Mouse (Mus musculus): ENCODE measurements around the gene Atg10. TPM values are rescaled to one million over a fixed set of nuclear protein-coding genes. Genes with fewer than 3 reads are reported as not detected.
A peak's percentile ranks its signal among the peaks of the same experiment; 100 is the strongest.

The Atg10 gene
- total RNA-seq, 2 experiments from 2014 or later = 30.1 to 33.4 TPM

DNA sequence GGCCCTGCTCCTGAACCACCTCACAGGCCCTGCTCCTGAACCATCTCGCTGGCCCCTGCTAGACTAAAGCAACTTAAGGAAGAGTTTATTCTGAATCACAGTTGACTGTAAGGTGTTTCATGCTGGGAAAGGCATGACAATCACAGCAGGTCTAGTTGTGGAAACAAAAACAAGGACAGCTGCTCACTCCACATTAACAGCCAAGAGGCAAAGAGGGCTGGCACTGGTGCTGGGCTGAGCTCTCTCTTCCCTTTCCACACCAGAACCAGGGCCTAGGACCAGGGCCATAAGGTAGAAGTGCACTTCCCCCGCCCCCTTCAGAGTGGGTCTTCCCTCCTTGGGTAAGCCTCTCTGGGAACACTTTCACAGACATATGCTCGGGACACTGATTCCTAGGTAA, 48.4 kb downstream of the Atg10 start:
- no peak for DNase-seq

DNA sequence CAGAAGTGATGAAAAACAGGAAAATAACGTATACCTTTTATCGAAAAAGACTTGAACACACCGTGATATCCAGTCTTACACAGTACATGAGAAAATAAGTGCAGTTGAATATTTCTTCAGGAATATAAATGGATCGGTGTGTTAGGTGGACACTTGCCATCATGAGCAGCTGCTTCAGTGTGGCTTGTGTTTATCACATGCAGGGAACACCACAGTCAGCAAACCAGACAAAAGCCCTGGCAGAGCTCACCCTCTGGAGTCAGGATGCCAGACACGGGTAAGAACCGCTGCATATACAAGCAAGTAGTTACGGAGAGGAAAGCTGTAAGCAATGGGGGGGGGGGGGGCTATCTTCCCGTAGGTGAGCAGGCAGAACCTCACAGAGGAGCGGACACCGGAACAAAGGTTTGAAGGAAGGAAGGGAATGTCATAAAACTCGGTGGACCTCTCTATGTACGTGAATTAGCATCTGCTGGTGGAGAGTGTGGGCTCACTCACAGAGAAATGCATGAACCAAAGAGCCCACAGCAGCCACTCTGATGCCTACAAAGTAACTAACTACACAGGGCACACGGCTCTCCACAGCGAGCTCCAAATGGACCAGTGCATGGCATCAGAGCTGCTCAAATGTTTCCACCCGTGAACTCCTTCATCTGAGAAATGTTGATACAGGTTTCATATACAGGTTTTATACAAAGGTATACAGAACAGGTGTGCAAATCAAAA, 51.8 kb downstream of the Atg10 start:
- peak; percentile 54 to 60 for DNase-seq

DNA sequence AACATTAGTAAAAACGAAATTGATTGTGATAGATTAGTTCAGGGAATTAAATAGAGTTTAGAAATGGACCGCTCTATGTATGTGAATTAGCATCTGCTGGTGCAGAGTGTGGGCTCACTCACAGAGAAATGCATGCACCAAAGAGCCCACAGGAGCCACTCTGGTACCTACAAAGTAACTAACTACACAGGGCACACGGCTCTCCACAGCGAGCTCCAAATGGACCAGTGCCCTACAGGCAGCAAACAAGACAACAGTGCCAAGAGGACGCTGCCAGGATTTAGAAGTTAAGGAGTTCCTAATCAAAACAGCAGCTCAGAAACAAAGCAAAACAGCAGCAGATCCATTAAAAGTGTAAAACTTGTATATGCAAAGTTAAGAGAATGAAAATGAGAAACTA, 52.6 kb downstream of the Atg10 start:
- peak in 1 of 2 experiments; percentile 22 for DNase-seq

DNA sequence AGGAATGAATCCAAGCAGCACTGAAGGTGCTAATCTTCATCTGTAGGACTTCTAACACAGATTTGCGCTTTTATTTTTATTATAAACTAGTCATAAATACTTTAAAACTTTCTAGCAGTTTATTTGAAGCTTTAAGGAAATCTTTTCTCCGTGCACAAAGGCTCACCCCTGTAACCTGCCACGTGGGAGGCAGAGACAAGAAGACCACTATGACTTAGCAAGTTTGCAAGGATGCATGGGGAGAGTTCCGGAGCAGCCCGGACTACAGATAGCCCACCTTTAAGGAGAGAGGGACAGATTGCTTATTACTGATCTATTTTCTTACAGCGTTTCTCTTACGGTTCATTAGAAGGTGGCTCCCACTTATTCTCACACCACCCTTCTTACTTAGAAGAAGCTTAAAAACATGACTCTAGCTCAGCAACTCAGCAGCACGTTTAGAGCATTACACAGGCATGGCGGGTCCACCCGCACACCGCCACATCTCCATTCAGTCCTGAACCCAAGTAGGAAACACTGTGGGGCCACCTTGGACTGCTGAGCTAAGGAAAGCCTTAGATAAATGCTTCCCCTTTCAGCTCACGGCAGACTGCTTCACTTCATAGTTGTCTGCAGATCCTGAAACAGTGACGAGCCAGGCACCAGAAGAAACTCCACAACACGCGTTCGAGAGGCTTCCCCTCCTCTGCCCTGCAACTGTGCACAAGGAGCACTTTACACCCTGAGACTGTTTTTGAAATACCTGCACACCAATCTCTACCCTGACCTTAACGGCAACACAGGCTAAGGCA, 54.0 kb downstream of the Atg10 start:
- no peak for DNase-seq

DNA sequence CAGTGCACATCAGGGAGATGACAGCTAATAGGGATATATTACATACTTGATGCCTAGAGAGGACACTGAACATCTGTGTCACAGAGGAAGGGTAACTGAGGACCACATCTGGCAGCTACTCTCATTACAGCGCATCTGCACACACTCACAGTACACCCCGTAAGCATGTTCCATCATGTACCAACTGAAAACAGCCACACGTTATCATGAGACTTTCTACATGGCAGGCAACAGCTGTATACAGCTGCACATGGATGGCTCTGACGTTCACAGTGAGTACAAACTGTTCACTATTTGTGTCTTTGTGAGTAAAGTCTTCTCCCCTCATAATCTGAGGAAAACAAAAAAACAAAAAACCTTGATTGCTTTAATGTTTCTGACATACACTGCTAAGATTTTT, 55.3 kb downstream of the Atg10 start:
- no peak for DNase-seq

DNA sequence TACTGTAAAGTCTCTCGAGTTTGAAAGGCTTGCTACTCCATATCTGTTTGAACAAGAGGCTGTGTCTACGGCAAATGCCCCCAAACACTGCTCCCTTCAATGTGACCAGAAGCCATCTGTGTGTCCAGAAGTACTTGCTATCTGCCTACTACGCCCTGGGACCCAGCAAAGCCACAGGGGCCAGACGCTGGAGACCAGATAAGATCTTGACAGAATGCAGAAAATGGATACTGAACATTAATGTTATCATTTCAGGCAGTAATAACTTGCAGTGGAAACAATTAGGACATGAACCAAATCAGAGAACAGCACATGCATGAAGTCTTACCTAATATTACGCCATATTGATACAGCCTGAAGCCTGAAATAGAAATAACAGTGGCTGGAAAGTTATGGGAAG, 56.2 kb downstream of the Atg10 start:
- DNase-seq = no peak

DNA sequence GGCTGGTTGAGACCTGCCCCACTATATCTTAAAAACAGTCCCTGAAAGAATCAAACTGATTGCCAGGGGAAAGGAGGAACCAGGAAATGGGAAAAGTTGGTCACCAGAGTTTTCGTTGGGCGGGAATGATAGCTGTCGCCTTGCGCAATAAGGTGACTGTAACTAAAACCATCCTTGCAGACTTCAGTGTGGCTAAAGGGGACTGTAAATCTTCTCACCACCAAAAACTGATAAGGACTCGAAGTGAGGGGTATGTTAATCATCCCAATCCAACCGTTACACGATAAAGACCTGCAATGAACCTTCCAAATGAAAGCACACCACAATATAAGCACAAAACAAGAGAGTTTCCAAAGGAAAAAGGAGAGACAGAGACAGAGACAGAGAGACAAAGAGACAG, 57.5 kb downstream of the Atg10 start:
- no peak for DNase-seq

DNA sequence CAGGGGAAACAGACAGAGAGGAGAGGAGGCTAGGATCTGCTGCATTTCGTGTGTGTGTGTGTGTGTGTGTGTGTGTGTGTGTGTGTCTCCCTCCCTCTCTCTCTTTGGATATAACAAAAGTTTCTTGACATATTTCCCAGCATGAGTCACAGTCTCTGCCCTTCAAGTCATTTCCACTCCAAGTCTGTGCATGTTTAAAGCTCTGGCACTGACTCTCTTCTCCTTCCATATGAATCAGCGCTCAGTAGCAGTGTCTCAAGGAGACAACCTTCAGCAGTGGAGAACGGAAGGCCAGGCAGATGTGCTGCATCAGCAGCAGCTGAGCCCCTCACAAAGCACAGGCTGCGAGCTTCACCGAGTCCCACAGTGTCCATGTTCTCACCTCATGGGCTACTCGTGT, 58.6 kb downstream of the Atg10 start:
- peak; percentile 27 to 44 for DNase-seq

DNA sequence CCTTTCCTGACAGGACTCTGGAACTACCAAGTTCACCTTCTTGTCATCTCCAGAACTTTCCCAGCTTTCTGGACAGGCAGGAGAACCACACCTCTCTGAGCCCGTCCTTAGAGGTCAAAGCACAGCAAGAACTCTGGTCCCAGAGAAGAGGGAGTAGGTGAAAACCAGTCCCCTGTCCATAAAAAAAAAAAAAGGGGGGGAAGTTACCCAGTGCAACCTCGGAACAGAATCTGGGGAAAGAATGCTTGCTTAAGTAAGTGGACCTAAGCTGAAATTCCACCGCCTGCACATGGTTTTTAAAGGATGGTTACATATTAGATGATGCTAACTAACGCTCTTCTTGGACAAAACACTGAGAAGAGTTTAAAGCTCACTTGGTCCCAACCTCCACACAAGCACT, 60.5 kb downstream of the Atg10 start:
- no peak for DNase-seq

DNA sequence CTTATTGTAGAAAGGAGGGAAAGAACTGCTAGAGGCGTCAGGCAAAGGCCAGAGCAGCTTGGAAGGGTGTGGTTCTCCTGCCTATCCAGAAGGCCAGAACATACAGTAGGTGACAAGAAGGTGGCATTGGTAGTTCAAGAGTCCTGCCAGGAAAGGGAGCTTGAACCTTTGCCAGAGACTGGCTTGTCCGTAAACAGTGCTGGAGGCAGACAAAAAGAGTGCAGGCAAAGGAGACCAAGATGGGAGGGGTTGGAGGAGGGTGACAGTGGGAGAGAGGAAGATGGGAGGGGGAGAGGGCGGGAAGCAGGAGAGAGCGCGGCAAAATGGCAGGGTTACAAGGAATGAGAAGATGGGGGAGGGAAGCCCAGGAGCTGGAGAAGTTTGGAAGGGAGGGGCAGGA, 61.3 kb downstream of the Atg10 start:
- peak; percentile 24 to 42 for DNase-seq

DNA sequence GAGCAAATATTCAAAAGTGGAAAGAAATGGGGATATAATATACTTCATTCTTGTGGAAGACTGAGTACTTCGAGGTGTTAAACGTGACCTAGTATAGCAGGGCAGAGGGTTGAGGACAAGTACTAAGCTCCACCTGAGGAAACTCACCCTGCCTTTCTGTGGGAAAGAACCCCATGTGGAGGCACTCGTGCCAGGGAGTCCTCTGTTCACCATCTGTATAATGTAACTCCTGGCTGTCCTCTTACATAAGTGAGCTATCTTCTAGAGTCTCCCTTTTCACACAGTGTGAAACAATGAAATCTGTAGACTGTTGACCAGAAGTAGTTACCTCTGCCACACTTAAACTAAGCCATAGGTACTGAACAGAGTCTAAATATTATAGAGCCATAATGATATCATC, 63.2 kb downstream of the Atg10 start:
- DNase-seq = no peak

DNA sequence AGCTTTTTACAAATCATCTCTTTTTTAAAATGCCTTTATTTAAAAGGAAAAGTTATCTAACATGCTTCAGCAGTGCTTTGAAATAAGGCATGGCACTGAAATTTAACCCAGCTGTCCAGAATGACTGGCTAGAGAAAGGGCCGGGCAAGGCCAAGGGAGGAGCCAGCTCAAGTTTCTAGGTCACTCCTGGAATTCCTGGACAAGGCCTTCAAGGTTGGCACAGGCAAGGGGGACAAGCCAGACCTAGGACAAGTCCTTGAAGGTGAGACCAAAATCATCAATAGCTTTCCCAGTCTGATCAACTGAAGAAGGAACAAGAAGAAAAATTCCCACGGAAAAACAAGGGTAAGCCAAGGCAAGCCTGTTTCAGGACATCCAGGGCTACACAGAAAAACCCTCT, 63.9 kb downstream of the Atg10 start:
- DNase-seq = no peak

DNA sequence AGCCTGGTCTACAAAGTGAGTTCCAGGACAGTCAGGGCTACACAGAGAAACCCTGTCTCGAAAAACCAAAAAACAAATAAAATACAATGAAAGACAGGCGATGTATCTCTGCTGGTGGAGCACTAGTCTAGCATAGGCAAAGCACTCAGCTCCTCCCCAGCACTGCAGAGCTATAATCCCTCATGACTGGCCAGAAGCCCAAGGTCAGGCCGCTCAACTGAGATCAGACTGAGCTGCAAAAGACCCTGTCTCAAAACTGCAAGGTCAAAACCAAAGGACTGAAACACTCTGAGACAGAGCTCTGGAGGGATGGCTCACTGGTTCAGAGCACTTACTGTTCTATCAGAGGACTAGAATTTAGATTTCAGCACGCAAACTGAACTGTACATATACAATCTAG, 65.8 kb downstream of the Atg10 start:
- DNase-seq = no peak

DNA sequence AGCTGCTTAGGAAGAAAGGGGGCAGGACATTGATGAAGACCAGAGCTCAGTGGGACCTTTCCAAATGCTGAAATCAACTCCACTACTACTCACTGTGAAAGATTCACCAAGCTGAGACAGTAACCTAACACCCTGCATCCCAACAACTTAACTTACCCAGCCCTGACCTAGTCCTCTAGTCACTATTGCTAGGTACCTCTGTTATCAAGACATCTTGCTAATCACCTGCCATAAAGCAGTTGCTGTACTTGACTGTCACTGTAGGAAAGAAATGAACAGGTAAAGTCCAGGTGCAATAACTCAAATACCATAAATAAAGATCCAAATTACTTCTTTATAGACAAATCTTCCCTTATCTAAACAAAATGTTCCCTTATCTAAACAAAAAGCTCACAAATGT, 66.3 kb downstream of the Atg10 start:
- DNase-seq = no peak

DNA sequence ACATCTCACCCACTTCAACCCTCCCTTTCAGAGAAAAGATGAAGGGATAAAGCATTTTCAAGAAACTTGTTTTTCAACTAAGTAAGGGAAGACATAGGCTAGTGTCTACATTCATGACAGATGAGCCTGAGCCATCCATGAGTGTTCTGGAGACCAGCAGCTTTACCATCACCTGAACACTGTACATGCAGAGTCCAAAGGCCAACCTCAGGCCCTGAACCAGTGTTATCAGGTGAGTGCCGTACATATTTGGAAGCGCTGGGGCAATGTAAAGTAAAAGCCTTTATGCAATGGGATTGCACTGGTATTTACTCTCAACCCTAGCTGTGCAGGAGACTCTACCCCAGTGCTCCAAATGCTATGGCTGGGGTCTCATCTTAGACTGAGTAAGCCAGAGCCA, 66.8 kb downstream of the Atg10 start:
- no peak for DNase-seq

DNA sequence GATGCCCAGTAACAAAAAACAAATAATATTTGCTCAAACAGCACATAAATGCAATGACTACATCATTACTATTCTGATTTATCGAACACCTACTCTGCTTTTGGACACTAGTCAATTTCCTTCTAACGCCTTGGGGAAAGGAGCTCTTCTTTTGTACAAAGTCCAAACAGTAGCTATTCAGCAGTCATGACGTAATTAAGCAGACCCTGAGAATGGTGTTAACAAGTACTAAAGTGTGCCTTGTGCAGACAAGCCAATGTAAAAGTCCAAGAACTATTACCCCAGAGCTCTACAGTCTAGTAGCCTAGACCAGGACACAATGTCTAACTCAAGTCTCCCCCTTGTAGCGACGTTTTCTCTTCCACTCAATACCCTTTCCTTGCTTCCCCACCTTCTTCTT, 67.5 kb downstream of the Atg10 start:
- DNase-seq = no peak

DNA sequence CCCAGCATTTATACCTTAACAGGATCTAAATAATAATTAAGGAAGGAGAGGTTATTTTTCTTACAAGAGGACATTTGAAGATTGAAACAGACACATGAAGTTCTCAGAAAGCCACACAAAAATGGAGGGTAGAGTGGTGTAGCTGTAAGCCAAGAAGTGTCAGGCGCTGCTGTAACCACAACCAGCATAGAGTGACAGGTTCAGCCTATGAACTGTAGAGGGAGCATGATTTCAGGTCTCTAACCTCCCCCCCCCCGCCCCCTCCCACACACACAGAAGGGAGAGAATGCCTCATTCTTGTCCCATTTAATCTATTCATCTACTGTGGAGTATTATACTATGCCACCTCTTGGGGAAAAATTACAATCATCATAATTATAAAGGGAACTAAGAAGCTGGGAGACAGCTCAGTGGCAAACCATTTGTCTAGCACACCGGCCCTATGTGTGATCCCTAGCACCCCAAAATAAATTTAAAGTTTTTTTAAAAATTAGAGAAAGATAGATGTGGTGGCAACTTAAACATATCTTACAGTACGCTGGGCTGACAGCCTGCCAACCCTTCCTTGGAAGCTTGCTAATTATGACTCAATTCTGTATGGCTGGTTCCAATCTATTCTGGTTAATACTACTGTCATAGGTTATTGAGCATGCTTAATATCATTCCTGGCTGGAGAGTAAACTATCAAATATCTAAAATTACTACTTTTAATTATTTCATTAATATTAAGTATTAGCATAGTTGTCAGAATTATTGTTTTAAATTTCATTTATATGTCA, 68.2 kb downstream of the Atg10 start:
- no peak for DNase-seq

DNA sequence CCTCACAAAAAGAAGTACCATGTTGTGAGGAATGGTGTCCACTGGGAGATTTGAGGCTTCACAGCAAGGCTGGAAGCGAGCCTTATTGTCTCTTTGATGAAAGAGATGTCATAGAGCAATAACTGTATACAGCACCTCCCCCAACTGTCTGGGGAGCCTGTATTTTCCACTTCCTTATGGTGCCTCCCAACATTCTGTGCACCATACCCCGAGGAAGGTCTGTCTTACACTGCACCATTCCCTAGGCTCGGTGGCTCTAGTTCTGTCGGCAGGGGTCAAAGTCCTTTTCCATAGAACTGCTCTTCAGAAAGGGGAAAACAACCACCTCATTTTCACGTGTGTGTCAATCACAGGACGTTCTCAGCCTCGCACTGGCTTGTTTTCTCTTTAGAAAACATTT, 69.1 kb downstream of the Atg10 start:
- no peak for DNase-seq

DNA sequence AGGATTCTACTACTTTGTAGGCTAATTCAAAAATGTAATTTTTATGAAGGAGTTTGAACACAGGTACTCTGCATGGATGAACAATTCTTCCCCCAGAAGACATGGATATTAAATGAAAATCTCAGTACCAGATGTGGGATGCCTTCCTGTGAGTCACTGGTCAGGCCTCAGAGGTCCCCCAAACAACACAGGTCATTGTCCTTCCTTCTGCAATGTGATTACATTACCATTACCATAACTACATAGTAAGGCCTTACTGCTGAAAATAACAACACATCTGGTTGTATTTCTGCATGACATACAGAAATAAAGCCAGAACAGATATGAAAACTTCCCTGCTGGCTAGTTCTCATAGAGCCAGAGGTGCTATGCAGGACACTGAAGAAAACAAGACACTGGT, 87.4 kb downstream of the Atg10 start:
- DNase-seq = no peak

DNA sequence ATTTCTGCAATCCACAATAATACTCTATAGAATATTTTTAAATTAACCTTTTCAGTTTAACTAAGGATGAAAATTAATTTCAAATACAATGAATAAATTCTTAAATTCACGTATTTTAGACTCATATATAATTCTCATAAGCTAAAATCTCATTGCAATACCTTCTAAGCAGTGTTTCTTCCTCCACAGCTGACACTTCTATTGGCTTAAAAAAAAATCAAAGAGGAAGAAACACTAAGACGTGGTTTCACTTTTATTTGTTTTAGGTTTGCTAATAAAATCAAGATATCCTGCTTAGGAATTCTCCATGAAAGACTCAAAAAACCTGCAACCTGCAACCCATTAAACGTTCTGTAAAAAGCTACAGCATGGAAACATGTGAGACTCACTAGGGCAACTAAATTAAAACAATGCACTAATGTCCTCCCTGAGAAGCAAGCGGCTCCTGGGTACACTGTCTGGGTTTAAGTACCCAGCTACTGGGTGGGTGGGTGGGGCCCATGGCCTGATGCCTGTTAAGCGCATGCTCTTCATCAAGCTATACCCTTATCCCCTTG, 90.4 kb downstream of the Atg10 start:
- no peak for DNase-seq

DNA sequence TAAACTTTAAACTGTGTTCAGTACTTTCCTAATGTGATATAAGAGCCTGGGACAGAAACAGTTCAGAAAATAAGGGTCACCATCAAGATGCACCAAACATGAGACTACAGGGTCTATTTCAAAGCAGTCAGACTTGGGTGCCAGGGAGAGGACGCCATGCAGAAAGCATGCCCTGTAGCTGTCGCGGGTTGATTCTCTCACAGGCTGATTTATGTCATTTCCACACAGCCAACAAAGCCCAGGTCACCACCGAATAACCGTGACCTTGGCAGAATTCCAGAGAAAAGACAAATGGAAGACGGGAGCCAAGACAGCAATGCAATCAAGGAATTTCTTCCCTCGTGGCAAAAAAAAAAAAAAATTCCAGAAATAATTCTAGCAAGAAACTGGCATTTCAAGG, 94.7 kb downstream of the Atg10 start:
- no peak for DNase-seq

DNA sequence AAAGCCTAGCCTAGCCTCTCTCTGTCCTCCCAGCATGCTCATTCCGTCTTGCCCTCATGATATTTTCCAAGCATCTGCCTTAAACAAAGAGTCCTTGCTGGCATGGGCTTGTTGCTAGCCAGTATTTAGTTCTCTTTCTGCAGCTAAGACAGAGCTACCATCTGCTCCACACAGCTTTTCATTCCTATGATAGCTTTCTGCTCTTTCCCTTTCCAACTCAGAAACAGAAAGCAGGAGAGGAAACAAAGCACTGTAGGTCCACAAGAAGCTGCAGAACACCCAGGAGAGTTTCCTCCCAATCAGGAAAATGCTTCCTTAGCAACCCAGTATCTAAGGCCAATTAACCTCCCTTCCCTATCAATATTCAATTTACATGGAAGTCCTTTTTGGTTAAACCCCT, 95.2 kb downstream of the Atg10 start:
- no peak for DNase-seq

DNA sequence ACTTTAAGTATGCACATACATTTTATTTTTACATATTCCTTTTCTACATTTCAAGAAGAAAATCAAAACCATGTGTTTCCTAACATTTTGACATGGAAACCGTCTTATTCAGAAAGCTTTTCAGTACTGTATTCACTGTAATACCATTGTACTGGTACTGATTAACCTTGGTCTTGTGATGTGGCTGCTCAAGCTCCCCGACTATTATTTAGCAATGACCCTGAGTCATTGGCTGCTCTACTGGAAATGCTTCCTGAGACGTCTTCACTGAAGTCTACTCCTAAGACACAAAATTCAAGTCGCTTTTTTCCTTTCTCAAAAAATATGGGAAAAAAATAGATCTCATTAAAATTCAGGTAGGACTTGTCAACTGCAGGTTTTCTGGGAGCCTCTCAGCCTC, 105.6 kb downstream of the Atg10 start:
- no peak for DNase-seq
